Mouse (Mus musculus) limb, embryonic 14.5 days (tissue): Measurements from ENCODE around the gene Pcgf3. TPM values are rescaled to one million over a fixed set of nuclear protein-coding genes. Genes with fewer than 3 reads are reported as not detected.
A peak's percentile ranks its signal among the peaks of the same experiment; 100 is the strongest.

Experiments used
- ATAC-seq: fragments of 200-750 bp; cut with Nextera tagmentation; 2 replicates; pipeline ENCODE4 v1.8.0; 2017; ENCODE audit warnings: low read depth, moderate number of reproducible peaks, moderate TSS enrichment; ENCODE audit not compliant: low FRiP score
- DNase-seq: peaks from one replicate; pipeline ENCODE4 v3.0.0-alpha.2; 2015; ENCODE audit warnings: low spot score
- H3K27ac ChIP-seq: fragments of 300-500 bp; sonication (generic); replicated peaks from 2 replicates; pipeline ENCODE4 v1.5.1; 2014; ENCODE audit warnings: low read depth, mild to moderate bottlenecking, low read length, moderate library complexity, mixed read lengths
- H3K27me3 ChIP-seq: fragments of 300-500 bp; sonication (generic); 2 replicates; pipeline ENCODE4 v1.6.1; 2014; ENCODE audit warnings: low read length, mixed read lengths; ENCODE audit not compliant: control insufficient read depth, insufficient read depth
- H3K36me3 ChIP-seq: fragments of 300-500 bp; sonication (generic); 2 replicates; pipeline ENCODE4 v1.6.1; 2014; ENCODE audit warnings: mild to moderate bottlenecking, low read length, moderate library complexity, mixed read lengths; ENCODE audit not compliant: control insufficient read depth, insufficient read depth
- H3K4me1 ChIP-seq: fragments of 300-500 bp; sonication (generic); 2 replicates; pipeline ENCODE4 v1.6.1; 2014; ENCODE audit warnings: antibody characterized with exemption, low read length, mixed read lengths; ENCODE audit not compliant: control insufficient read depth, insufficient read depth
- H3K4me2 ChIP-seq: fragments of 300-500 bp; sonication (generic); replicated peaks from 2 replicates; pipeline ENCODE4 v1.6.1; 2014; ENCODE audit warnings: low read depth, mild to moderate bottlenecking, low read length, moderate library complexity; ENCODE audit not compliant: severe bottlenecking
- H3K4me3 ChIP-seq: fragments of 300-500 bp; sonication (generic); replicated peaks from 2 replicates; pipeline ENCODE4 v1.5.1; 2014; ENCODE audit warnings: low read length
- H3K9ac ChIP-seq: fragments of 300-500 bp; sonication (generic); 2 replicates; pipeline ENCODE4 v1.6.1; 2014; ENCODE audit warnings: mild to moderate bottlenecking, low read depth, low read length, moderate library complexity; ENCODE audit not compliant: severe bottlenecking
- H3K9me3 ChIP-seq: fragments of 300-500 bp; sonication (generic); 2 replicates; pipeline ENCODE4 v1.6.1; 2016; ENCODE audit warnings: low read length; ENCODE audit not compliant: control insufficient read depth
- POLR2A ChIP-seq: fragments of 200-500 bp; IDR thresholded peaks from 2 replicates; pipeline ENCODE4 v1.8.0; 2012; ENCODE audit warnings: inconsistent platforms, mild to moderate bottlenecking, moderate library complexity, borderline replicate concordance; ENCODE audit not compliant: insufficient read depth, insufficient read length; ENCODE audit errors: extremely low read depth
- WGBS: fragments of 180-500 bp; shearing (Covaris S2); extraction: QIAGEN DNeasy Blood & Tissue Kit; methylation state at CpG from one replicate; pipeline ENCODE4 v1.1.7; 2014; 5-methylcytosine and 5-hydroxymethylcytosine counted together
- polyA plus RNA-seq, 2 experiments: library from polyadenylated mRNA; depleted of rRNA in 1 of 2; stranded (reverse) in 1 of 2; unstranded in 1 of 2; fragments of >200 nt; fragmentation: Nextera tagmentation in 1 of 2; extraction: Ambion mirVana in 1 of 2; gene quantifications; 2 replicates each; pipeline versions ENCODE4 v1.2.1 to v1.2.3; 2012 to 2014

Gene Pcgf3
- polyA plus RNA-seq, 2 experiments = 21.8 to 24.3 TPM

- Histone ChIP-seq H3K36me3 (no peaks in the 10 kb centered on the region), H3K27me3 (no peaks in the 10 kb centered on the region), H3K9me3 (no peaks in the 10 kb centered on the region), H3K4me2 (no peak overlapping the region), H3K4me3 (no peak overlapping the region), H3K4me1 (no peaks in the 10 kb centered on the region), H3K9ac (no peak overlapping the region), H3K27ac (no peak overlapping the region)
- DNase-seq (no peak), ATAC-seq (no peak)
- TF ChIP-seq POLR2A = no peak
- WGBS = 69% methylated on average over 7 of the region's 7 CpGs
These were observed 82.7 kb downstream of the Pcgf3 start for GRCm38 (mm10) chr5:108543516-108544291.

GRCm38 (mm10) chr5:108547636-108548035 lies 86.6 kb downstream of the Pcgf3 start:
- Histone ChIP-seq H3K4me1 (peaks cover 6% of the 10 kb centered on the region; the same call in 1 of the 2 replicates), H3K9ac (no peak overlapping the region), H3K9me3 (no peaks in the 10 kb centered on the region), H3K27ac (no peak overlapping the region), H3K36me3 (no peaks in the 10 kb centered on the region), H3K4me3 (no peak overlapping the region), H3K4me2 (no peak overlapping the region), H3K27me3 (peaks cover 25% of the 10 kb centered on the region)
- DNase-seq (no peak), ATAC-seq (no peak)
- no peak for TF ChIP-seq POLR2A
- WGBS = 89% methylated on average over 5 of the region's 5 CpGs

- no peak overlapping the region for H3K4me3 ChIP-seq
- H3K27ac ChIP-seq = no peak overlapping the region
- H3K27me3 ChIP-seq = peaks cover 25% of the 10 kb centered on the region
- DNase-seq = no peak
- no peaks in the 10 kb centered on the region for H3K36me3 ChIP-seq
- peak overlapping the region; percentile 56; the same call in 1 of the 2 replicates for H3K4me2 ChIP-seq
- peaks cover 6% of the 10 kb centered on the region; the same call in 1 of the 2 replicates for H3K4me1 ChIP-seq
- no peak for TF ChIP-seq POLR2A
- no peaks in the 10 kb centered on the region for H3K9me3 ChIP-seq
- ATAC-seq = no peak
- H3K9ac ChIP-seq = no peak overlapping the region
- WGBS = 23% methylated on average over 7 of the region's 7 CpGs
These were observed 88.1 kb downstream of the Pcgf3 start for GRCm38 (mm10) chr5:108549137-108549488.

GRCm38 (mm10) chr5:108549489-108550206 lies 88.6 kb downstream of the Pcgf3 start, which contains the start of gene Cplx1:
Gene Cplx1 (minus strand): TSS chr5:108550024.
- Histone ChIP-seq H3K9ac (no peak within 1 kb of the TSS), H3K4me2 (peak within 1 kb of the TSS; percentile 56), H3K36me3 (no peaks in the 10 kb centered on the region), H3K4me3 (peak within 1 kb of the TSS; percentile 31), H3K4me1 (peaks cover 6% of the 10 kb centered on the region; the same call in 1 of the 2 replicates), H3K27me3 (peaks cover 25% of the 10 kb centered on the region), H3K9me3 (no peaks in the 10 kb centered on the region), H3K27ac (no peak within 1 kb of the TSS)
- under 1% methylated on average over 54 of the region's 56 CpGs for WGBS
- no peak for TF ChIP-seq POLR2A
- ATAC-seq (peak; percentile 71), DNase-seq (peak; percentile 84)

GRCm38 (mm10) chr5:108550207-108550594 lies 89.2 kb downstream of the Pcgf3 start:
- WGBS = 2% methylated on average over 16 of the region's 16 CpGs
- ATAC-seq (no peak), DNase-seq (no peak)

More at GRCm38 (mm10) chr5:108550207-108550594, 89.2 kb downstream of the Pcgf3 start:
- no peaks in the 10 kb centered on the region for H3K36me3 ChIP-seq
- H3K27ac ChIP-seq = no peak overlapping the region
- H3K4me3 ChIP-seq = peak overlapping the region; percentile 31
- no peak for TF ChIP-seq POLR2A
- no peaks in the 10 kb centered on the region for H3K9me3 ChIP-seq
- peaks cover 25% of the 10 kb centered on the region for H3K27me3 ChIP-seq
- peaks cover 6% of the 10 kb centered on the region; the same call in 1 of the 2 replicates for H3K4me1 ChIP-seq
- H3K4me2 ChIP-seq = peak overlapping the region; percentile 56
- no peak overlapping the region for H3K9ac ChIP-seq
